Mouse (Mus musculus): ENCODE data around the gene Ccdc184.
A peak's percentile ranks its signal among the peaks of the same experiment; 100 is the strongest.

DNA sequence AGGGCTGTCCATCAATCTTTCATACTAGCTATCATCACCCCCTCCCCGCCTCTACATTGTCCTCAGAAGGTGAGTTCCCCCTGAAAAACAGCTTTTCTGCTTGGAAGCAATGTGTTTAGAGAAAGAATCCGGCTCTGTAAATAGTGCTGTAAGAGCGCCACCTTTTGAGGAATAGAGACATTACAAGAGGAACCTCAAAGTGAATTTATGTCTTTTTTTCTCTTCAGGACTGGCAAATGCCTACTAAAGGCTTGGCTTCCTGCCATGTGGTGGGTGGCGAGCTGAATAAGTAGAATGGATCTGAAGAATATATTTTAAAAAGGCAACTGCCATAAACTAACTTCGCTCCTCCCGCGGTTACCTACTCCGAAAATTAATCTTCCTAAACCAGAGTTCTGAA, 6.9 kb downstream of the Ccdc184 start:
- TF ChIP-seq CTCF (conservative IDR thresholded peaks at IDR 0.05; ENCODE audit: insufficient read depth, insufficient read length, low read depth, low read length) = 0 out of 2 replicates have a peak, but pooled peaks have one; percentile 6
- no peak for TF ChIP-seq POLR2A (IDR thresholded peaks at IDR 0.05; ENCODE audit: low read depth, low read length)
